Mouse (Mus musculus) 3T3-L1 (cell line): ENCODE results near the gene Olfr119.
"Not testable (repeated sequence)": the region's sequence is repeated elsewhere in the genome, so short reads cannot be mapped to it uniquely, and the experiment has no call there.

Experiments
- DNase-seq: peaks from one replicate; pipeline ENCODE4 v3.0.0-alpha.2; 2015; ENCODE audit warnings: low read depth, low spot score

Olfr119 gene

GRCm38 (mm10) chr17:37696264-37696663 lies at the start of gene Olfr119:
Gene Olfr119 (plus strand): TSS chr17:37696564.
- DNase-seq: not testable (repeated sequence)

- DNase-seq: no peak
These were observed 32.7 kb upstream of the Olfr119 start, which contains the start of gene Olfr117 for GRCm38 (mm10) chr17:37663682-37664081. Gene Olfr117 (minus strand): TSS chr17:37663782.

- no peak for DNase-seq
These were observed 29.7 kb upstream of the Olfr119 start, which contains the start of gene Olfr118 for GRCm38 (mm10) chr17:37666688-37667087. Gene Olfr118 (plus strand): TSS chr17:37666988.

- no peak for DNase-seq
These were observed 25.1 kb downstream of the Olfr119 start, which contains the start of gene Olfr120 for GRCm38 (mm10) chr17:37721508-37721907. Gene Olfr120 (plus strand): TSS chr17:37721808.

GRCm38 (mm10) chr17:37738070-37738469 lies 41.7 kb downstream of the Olfr119 start:
- DNase-seq: no peak
